Mouse (Mus musculus) mature B cell (primary cell): ENCODE results near the gene Gm9573.

Experiments used
- in situ Hi-C: fragments of 300-500 bp; cut with MboI; formaldehyde crosslinking; loops from 2 replicates; pipeline ENCODE4 v1.14.3; 2019

Gene Gm9573

GRCm38 (mm10) chr17:35594456-35594855 lies 32.0 kb downstream of the Gm9573 start:
- in situ Hi-C loops = no loop called here

GRCm38 (mm10) chr17:35593786-35594185 lies 32.7 kb downstream of the Gm9573 start:
- in situ Hi-C loops = no loop called here

- in situ Hi-C loops = no loop called here
Measured at GRCm38 (mm10) chr17:35592131-35592530, 34.3 kb downstream of the Gm9573 start.

GRCm38 (mm10) chr17:35591731-35592130 lies 34.7 kb downstream of the Gm9573 start:
- in situ Hi-C loops = no loop called here

- in situ Hi-C loops = no loop called here
Measured at GRCm38 (mm10) chr17:35591219-35591578, 35.2 kb downstream of the Gm9573 start.

GRCm38 (mm10) chr17:35590410-35591218 lies 35.8 kb downstream of the Gm9573 start:
- in situ Hi-C loops = no loop called here

GRCm38 (mm10) chr17:35588387-35588786 lies 38.0 kb downstream of the Gm9573 start:
- in situ Hi-C loops = no loop called here

GRCm38 (mm10) chr17:35587291-35587690 lies 39.1 kb downstream of the Gm9573 start:
- in situ Hi-C loops = no loop called here

- in situ Hi-C loops = no loop called here
Measured at GRCm38 (mm10) chr17:35584330-35584937, 42.0 kb downstream of the Gm9573 start.

GRCm38 (mm10) chr17:35582900-35583299 lies 43.5 kb downstream of the Gm9573 start:
- in situ Hi-C loops = no loop called here

GRCm38 (mm10) chr17:35578211-35578610 lies 48.2 kb downstream of the Gm9573 start:
- in situ Hi-C loops = no loop called here

- in situ Hi-C loops = no loop called here
Measured at GRCm38 (mm10) chr17:35571477-35571876, 55.0 kb downstream of the Gm9573 start.

- in situ Hi-C loops = no loop called here
Measured at GRCm38 (mm10) chr17:35570836-35571235, 55.6 kb downstream of the Gm9573 start.

- in situ Hi-C loops = no loop called here
Measured at GRCm38 (mm10) chr17:35569091-35569944, 57.1 kb downstream of the Gm9573 start.
